Mouse (Mus musculus): ENCODE results near the gene Tbx1. TPM values are rescaled to one million over a fixed set of nuclear protein-coding genes. Genes with fewer than 3 reads are reported as not detected.
"Not testable (repeated sequence)": the region's sequence is repeated elsewhere in the genome, so short reads cannot be mapped to it uniquely, and the experiment has no call there.

Gene Tbx1
- total RNA-seq, 2 experiments from 2014 or later, result 1.2 to 1.5 TPM

- no peak for DNase-seq (ENCODE audit: low spot score in 2 of 2)
Observed at GRCm38 (mm10) chr16:18555235-18555935, 35.1 kb downstream of the Tbx1 start.

- no peak for DNase-seq (ENCODE audit: low spot score in 2 of 2)
Observed at GRCm38 (mm10) chr16:18554721-18555120, 35.8 kb downstream of the Tbx1 start.

- DNase-seq (ENCODE audit: low spot score in 2 of 2), result no peak
Observed at GRCm38 (mm10) chr16:18552106-18552710, 38.3 kb downstream of the Tbx1 start.

- DNase-seq (ENCODE audit: low spot score in 2 of 2), result no peak
Observed at GRCm38 (mm10) chr16:18551604-18552003, 38.9 kb downstream of the Tbx1 start.

GRCm38 (mm10) chr16:18547891-18548290 lies 42.6 kb downstream of the Tbx1 start:
- DNase-seq (ENCODE audit: low spot score in 2 of 2), result no peak

GRCm38 (mm10) chr16:18543151-18543829 lies 47.2 kb downstream of the Tbx1 start:
- no peak for DNase-seq (ENCODE audit: low spot score in 2 of 2)

- DNase-seq (ENCODE audit: low spot score in 2 of 2), result no peak
Observed at GRCm38 (mm10) chr16:18539281-18539680, 51.2 kb downstream of the Tbx1 start.

GRCm38 (mm10) chr16:18537407-18537990 lies 53.0 kb downstream of the Tbx1 start:
- DNase-seq (ENCODE audit: low spot score in 2 of 2), result no peak

GRCm38 (mm10) chr16:18533061-18533460 lies 57.4 kb downstream of the Tbx1 start:
- DNase-seq (ENCODE audit: low spot score in 2 of 2), result not testable (repeated sequence)

Other genes with a start within 250 kb of the Tbx1 start
- gene Tango2, start 242.6 kb downstream of the Tbx1 start, total RNA-seq (2021), result 100 to 1,000 TPM; 106 to 114 TPM
- gene Arvcf, start 242.5 kb downstream of the Tbx1 start, total RNA-seq (2021), result 10 to 100 TPM; 43.3 to 46.4 TPM
- gene Txnrd2, start 164.3 kb downstream of the Tbx1 start, total RNA-seq (2021), result 10 to 100 TPM; 19.5 to 22.1 TPM
- gene Comt, start 163.8 kb downstream of the Tbx1 start, total RNA-seq (2021), result 10 to 100 TPM; 57.1 to 66.8 TPM
- 1 to 10 TPM; 6.1 to 7.5 TPM for gene Gnb1l, start 92.0 kb downstream of the Tbx1 start, total RNA-seq (2021)
- 1 to 10 TPM; 8.6 TPM for gene Rtl10, start 91.8 kb downstream of the Tbx1 start, total RNA-seq (2021)
- gene Gp1bb, start 31.7 kb upstream of the Tbx1 start, total RNA-seq (2021), result 1 to 10 TPM; 2.1 to 3.0 TPM
- gene Gm49601, start 35.8 kb upstream of the Tbx1 start, total RNA-seq (2021), result 100 to 1,000 TPM; 138 to 159 TPM
- gene Sept5, start 39.3 kb upstream of the Tbx1 start, total RNA-seq (2021), result 100 to 1,000 TPM; 605 to 622 TPM
- 10 to 100 TPM; 68.5 to 73.4 TPM for gene Cldn5, start 186.2 kb upstream of the Tbx1 start, total RNA-seq (2021)
- 100 to 1,000 TPM; 102 to 103 TPM for gene Ufd1, start 221.1 kb upstream of the Tbx1 start, total RNA-seq (2021)
- 1 to 10 TPM; 2.6 to 4.2 TPM for gene Cdc45, start 221.3 kb upstream of the Tbx1 start, total RNA-seq (2021)
- gene 2510002D24Rik, start 245.9 kb upstream of the Tbx1 start, total RNA-seq (2021), result 10 to 100 TPM; 22.2 to 27.7 TPM
- gene Gm28539, start 245.9 kb upstream of the Tbx1 start, total RNA-seq (2021), result 10 to 100 TPM in 1 of 2 experiments, 1 to 10 TPM in 1; 2.3 to 10.3 TPM